Mouse (Mus musculus) common myeloid progenitor, adult 5-6 weeks (primary cell): ENCODE results near the gene Tnni3k. TPM values are rescaled to one million over a fixed set of nuclear protein-coding genes. Genes with fewer than 3 reads are reported as not detected.
A peak's percentile ranks its signal among the peaks of the same experiment; 100 is the strongest.

Source experiments
- ATAC-seq: replicated peaks from 2 replicates; pipeline ENCODE4 v1.8.0; 2016; ENCODE audit warnings: low read depth, mild to moderate bottlenecking, moderate TSS enrichment, inconsistent platforms; ENCODE audit not compliant: poor library complexity, severe bottlenecking
- total RNA-seq: library from RNA; stranded (forward); fragments of 200-1000, 187-1606 nt; gene quantifications from 2 replicates; pipeline ENCODE4 v1.2.3, GENCODE M21; 2017

The Tnni3k gene
- total RNA-seq, 1 experiment from 2014 or later, result not detected

GRCm38 (mm10) chr3:154961284-154961683 is 93.9 kb downstream of the Tnni3k start:
- ATAC-seq, result no peak

- no peak for ATAC-seq
Measured at GRCm38 (mm10) chr3:154953088-154953487, 102.1 kb downstream of the Tnni3k start.

- no peak for ATAC-seq
Measured at GRCm38 (mm10) chr3:154949551-154949950, 105.7 kb downstream of the Tnni3k start.

- no peak for ATAC-seq
Measured at GRCm38 (mm10) chr3:154945688-154946161, 109.5 kb downstream of the Tnni3k start.

- no peak for ATAC-seq
Measured at GRCm38 (mm10) chr3:154927757-154928156, 127.5 kb downstream of the Tnni3k start.

GRCm38 (mm10) chr3:154924936-154925335 is 130.3 kb downstream of the Tnni3k start:
- ATAC-seq, result no peak

- no peak for ATAC-seq
Measured at GRCm38 (mm10) chr3:154915566-154915965, 139.6 kb downstream of the Tnni3k start.

- no peak for ATAC-seq
Measured at GRCm38 (mm10) chr3:154913641-154914040, 141.6 kb downstream of the Tnni3k start.

GRCm38 (mm10) chr3:154896737-154897136 is 158.5 kb downstream of the Tnni3k start:
- ATAC-seq, result peak; percentile 83

- no peak for ATAC-seq
Measured at GRCm38 (mm10) chr3:154893225-154893624, 162.0 kb downstream of the Tnni3k start.

GRCm38 (mm10) chr3:154885452-154885851 is 169.8 kb downstream of the Tnni3k start:
- ATAC-seq, result peak; percentile 45; the same call in 1 of the 2 replicates

- peak; percentile 64; the same call in 1 of the 2 replicates for ATAC-seq
Measured at GRCm38 (mm10) chr3:154885048-154885447, 170.2 kb downstream of the Tnni3k start.

GRCm38 (mm10) chr3:154881428-154881986 is 173.7 kb downstream of the Tnni3k start:
- peak; percentile 52; the same call in 1 of the 2 replicates for ATAC-seq

- ATAC-seq, result no peak
Measured at GRCm38 (mm10) chr3:154880536-154880939, 174.7 kb downstream of the Tnni3k start.

- no peak for ATAC-seq
Measured at GRCm38 (mm10) chr3:154880108-154880507, 175.1 kb downstream of the Tnni3k start.

GRCm38 (mm10) chr3:154879515-154879914 is 175.7 kb downstream of the Tnni3k start:
- no peak for ATAC-seq

GRCm38 (mm10) chr3:154879080-154879479 is 176.1 kb downstream of the Tnni3k start:
- ATAC-seq, result no peak

- ATAC-seq, result no peak
Measured at GRCm38 (mm10) chr3:154868807-154869206, 186.4 kb downstream of the Tnni3k start.

GRCm38 (mm10) chr3:154861921-154862320 is 193.3 kb downstream of the Tnni3k start:
- no peak for ATAC-seq

GRCm38 (mm10) chr3:154859721-154860120 is 195.5 kb downstream of the Tnni3k start:
- ATAC-seq, result no peak

GRCm38 (mm10) chr3:154853257-154853656 is 201.9 kb downstream of the Tnni3k start:
- ATAC-seq, result no peak

- no peak for ATAC-seq
Measured at GRCm38 (mm10) chr3:154852281-154852680, 202.9 kb downstream of the Tnni3k start.
